Mouse (Mus musculus) CD4-positive helper T cell, adult 2 months (primary cell): ENCODE data around the gene Fam222a.

Source experiments
- DNase-seq: peaks from one replicate; pipeline ENCODE4 v3.0.0-alpha.2; 2012; ENCODE audit warnings: low read depth, missing footprints, low spot score

Fam222a gene

GRCm38 (mm10) chr5:114656305-114656704 is 88.5 kb downstream of the Fam222a start:
- DNase-seq = no peak

GRCm38 (mm10) chr5:114657426-114657825 is 89.6 kb downstream of the Fam222a start:
- no peak for DNase-seq

GRCm38 (mm10) chr5:114658255-114658654 is 90.4 kb downstream of the Fam222a start, which contains the start of gene Trpv4:
Gene Trpv4, minus strand, starts transcription at chr5:114658421.
- no peak for DNase-seq

- no peak for DNase-seq
Observed at GRCm38 (mm10) chr5:114661029-114661428, 93.2 kb downstream of the Fam222a start.
